Mouse (Mus musculus): ENCODE measurements around the gene Frs3. TPM values are rescaled to one million over a fixed set of nuclear protein-coding genes. Genes with fewer than 3 reads are reported as not detected.
A peak's percentile ranks its signal among the peaks of the same experiment; 100 is the strongest.

The Frs3 gene
- polyA plus RNA-seq, 1 experiment from 2014 or later = 2.1 TPM

DNA sequence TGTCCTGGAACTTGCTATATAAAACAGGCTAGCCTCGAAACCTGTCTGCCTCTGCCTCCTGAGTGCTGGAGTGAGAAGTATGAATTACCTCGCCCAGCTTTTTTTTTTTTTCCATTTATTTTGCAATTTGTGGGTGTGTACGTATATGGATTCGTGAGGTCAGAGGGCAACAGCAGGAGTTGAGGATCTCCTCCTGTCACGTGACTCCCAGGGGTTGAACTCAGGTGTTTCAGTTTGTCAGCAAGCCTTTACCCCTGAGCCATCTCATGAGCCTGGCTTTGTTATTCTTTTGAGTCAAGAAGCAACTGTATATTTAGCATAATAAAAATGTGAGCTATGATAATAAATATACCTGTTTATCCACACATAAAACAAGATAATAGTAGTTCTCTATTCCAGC is 33.1 kb upstream of the Frs3 start:
- Histone ChIP-seq H3K27ac (ENCODE audit: low read depth) (no peak overlapping the region), H3K9ac (replicated peaks) (no peak overlapping the region), H3K4me2 (ENCODE audit: low read depth, low read length) (no peak overlapping the region), H3K4me1 (ENCODE audit: insufficient read depth) (0 out of 2 replicates have a peak, but pooled peaks cover 3% of the 10 kb centered on the region), H3K36me3 (replicated peaks; ENCODE audit: insufficient read depth, low read length) (no peaks in the 10 kb centered on the region), H3K27me3 (ENCODE audit: insufficient read depth, low read length) (no peaks in the 10 kb centered on the region), H3K9me3 (ENCODE audit: low read length) (no peaks in the 10 kb centered on the region), H3K4me3 (ENCODE audit: low read depth, low read length) (no peak overlapping the region)
- ATAC-seq = peak; percentile 64; the same call in 1 of the 2 replicates
- DNase-seq = peak; percentile 33
- 77% methylated on average over 5 of the region's 5 CpGs for WGBS (ENCODE audit: insufficient replicate concordance)
- TF ChIP-seq CTCF (IDR thresholded peaks at IDR 0.05; ENCODE audit: low read depth) (no peak), EP300 (IDR thresholded peaks at IDR 0.05; ENCODE audit: low read depth) (no peak)

GRCm38 (mm10) chr17:47657901-47658300 is 30.9 kb upstream of the Frs3 start:
- Histone ChIP-seq H3K9ac (replicated peaks) (no peak overlapping the region), H3K9me3 (ENCODE audit: low read length) (no peaks in the 10 kb centered on the region), H3K27ac (ENCODE audit: low read depth) (no peak overlapping the region), H3K4me1 (ENCODE audit: insufficient read depth) (0 out of 2 replicates have a peak, but pooled peaks cover 3% of the 10 kb centered on the region), H3K27me3 (ENCODE audit: insufficient read depth, low read length) (no peaks in the 10 kb centered on the region), H3K4me3 (ENCODE audit: low read depth, low read length) (no peak overlapping the region), H3K36me3 (replicated peaks; ENCODE audit: insufficient read depth, low read length) (no peaks in the 10 kb centered on the region), H3K4me2 (ENCODE audit: low read depth, low read length) (no peak overlapping the region)
- WGBS (ENCODE audit: insufficient replicate concordance) = 83% methylated on average over 4 of the region's 4 CpGs
- no peak for TF ChIP-seq CTCF (IDR thresholded peaks at IDR 0.05; ENCODE audit: low read depth)
- no peak for TF ChIP-seq EP300 (IDR thresholded peaks at IDR 0.05; ENCODE audit: low read depth)
- ATAC-seq (no peak), DNase-seq (no peak)

DNA sequence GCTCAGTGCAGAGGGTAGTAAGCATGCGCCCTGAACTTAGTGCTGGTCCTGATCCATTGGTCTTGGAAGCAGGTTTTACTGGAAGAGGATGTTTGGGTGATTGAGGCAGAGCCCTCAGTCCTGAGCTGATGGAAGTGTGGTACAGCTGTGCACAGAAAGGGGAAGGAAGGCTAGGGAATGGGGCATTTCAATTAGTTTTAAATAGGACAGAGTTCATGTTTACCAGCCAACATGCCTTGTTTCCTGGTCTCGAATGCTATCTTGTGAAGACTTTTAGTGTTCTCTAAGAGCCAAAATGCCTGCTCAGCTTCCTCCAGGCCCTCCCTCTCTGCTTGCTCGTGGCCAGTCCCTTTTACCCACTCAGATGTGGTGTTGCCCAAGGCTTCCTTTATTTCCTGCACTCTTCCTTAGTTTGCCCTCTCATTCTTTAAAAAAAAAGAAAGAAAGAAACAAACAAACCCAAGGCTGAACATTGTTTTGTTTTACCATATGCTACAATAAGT is 30.0 kb upstream of the Frs3 start:
- no peaks in the 10 kb centered on the region for H3K27me3 ChIP-seq (ENCODE audit: insufficient read depth, low read length)
- TF ChIP-seq EP300 (IDR thresholded peaks at IDR 0.05; ENCODE audit: low read depth) (no peak), CTCF (IDR thresholded peaks at IDR 0.05; ENCODE audit: low read depth) (no peak)
- no peak overlapping the region for H3K9ac ChIP-seq (replicated peaks)
- H3K27ac ChIP-seq (ENCODE audit: low read depth) = no peak overlapping the region
- ATAC-seq (no peak), DNase-seq (no peak)
- H3K9me3 ChIP-seq (ENCODE audit: low read length) = no peaks in the 10 kb centered on the region
- H3K4me3 ChIP-seq (ENCODE audit: low read depth, low read length) = no peak overlapping the region
- H3K36me3 ChIP-seq (replicated peaks; ENCODE audit: insufficient read depth, low read length) = no peaks in the 10 kb centered on the region
- no peak overlapping the region for H3K4me2 ChIP-seq (ENCODE audit: low read depth, low read length)
- WGBS (ENCODE audit: insufficient replicate concordance) = 47% methylated on average over 3 of the region's 3 CpGs
- 0 out of 2 replicates have a peak, but pooled peaks cover 3% of the 10 kb centered on the region for H3K4me1 ChIP-seq (ENCODE audit: insufficient read depth)

GRCm38 (mm10) chr17:47663009-47663713 is 25.7 kb upstream of the Frs3 start:
- DNase-seq (no peak), ATAC-seq (no peak)
- WGBS (ENCODE audit: insufficient replicate concordance) = 78% methylated on average over 9 of the region's 9 CpGs
- TF ChIP-seq EP300 (IDR thresholded peaks at IDR 0.05; ENCODE audit: low read depth) (no peak), CTCF (IDR thresholded peaks at IDR 0.05; ENCODE audit: low read depth) (no peak)
- H3K4me2 ChIP-seq (ENCODE audit: low read depth, low read length) = no peak overlapping the region
- no peaks in the 10 kb centered on the region for H3K27me3 ChIP-seq (ENCODE audit: insufficient read depth, low read length)
- H3K27ac ChIP-seq (ENCODE audit: low read depth) = no peak overlapping the region
- H3K9me3 ChIP-seq (ENCODE audit: low read length) = no peaks in the 10 kb centered on the region
- 0 out of 2 replicates have a peak, but pooled peaks cover 3% of the 10 kb centered on the region for H3K4me1 ChIP-seq (ENCODE audit: insufficient read depth)
- H3K4me3 ChIP-seq (ENCODE audit: low read depth, low read length) = no peak overlapping the region
- H3K36me3 ChIP-seq (replicated peaks; ENCODE audit: insufficient read depth, low read length) = no peaks in the 10 kb centered on the region
- no peak overlapping the region for H3K9ac ChIP-seq (replicated peaks)

GRCm38 (mm10) chr17:47664474-47664873 is 24.4 kb upstream of the Frs3 start:
- no peak for ATAC-seq
- Histone ChIP-seq H3K27me3 (ENCODE audit: insufficient read depth, low read length) (no peaks in the 10 kb centered on the region), H3K4me3 (ENCODE audit: low read depth, low read length) (no peak overlapping the region), H3K9me3 (ENCODE audit: low read length) (no peaks in the 10 kb centered on the region), H3K27ac (ENCODE audit: low read depth) (no peak overlapping the region), H3K9ac (replicated peaks) (no peak overlapping the region), H3K36me3 (replicated peaks; ENCODE audit: insufficient read depth, low read length) (no peaks in the 10 kb centered on the region), H3K4me1 (ENCODE audit: insufficient read depth) (no peaks in the 10 kb centered on the region), H3K4me2 (ENCODE audit: low read depth, low read length) (no peak overlapping the region)
- no peak for DNase-seq
- TF ChIP-seq EP300 (IDR thresholded peaks at IDR 0.05; ENCODE audit: low read depth) (no peak), CTCF (IDR thresholded peaks at IDR 0.05; ENCODE audit: low read depth) (no peak)
- 69% methylated on average over 7 of the region's 7 CpGs for WGBS (ENCODE audit: insufficient replicate concordance)

DNA sequence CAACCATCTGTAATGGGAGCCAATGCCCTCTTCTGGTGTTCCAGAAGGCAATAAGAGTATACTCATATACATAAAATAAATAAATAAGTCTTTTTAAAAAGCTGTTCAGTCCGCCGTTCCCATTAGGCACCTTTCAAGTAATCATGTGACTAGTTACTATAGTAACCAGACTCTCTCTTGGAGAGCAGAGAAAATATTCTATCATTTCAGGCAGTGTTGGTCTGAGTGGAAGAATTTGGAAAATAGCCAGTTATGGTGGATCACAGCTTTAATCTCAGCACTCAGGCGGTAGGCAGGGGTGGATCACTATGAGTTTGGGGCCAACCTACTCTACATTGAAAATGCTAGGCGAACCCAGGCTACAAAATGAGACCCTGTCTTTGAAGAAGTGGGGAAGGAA is 19.7 kb upstream of the Frs3 start:
- Histone ChIP-seq H3K27ac (ENCODE audit: low read depth) (no peak overlapping the region), H3K36me3 (replicated peaks; ENCODE audit: insufficient read depth, low read length) (no peaks in the 10 kb centered on the region), H3K9me3 (ENCODE audit: low read length) (no peaks in the 10 kb centered on the region), H3K27me3 (ENCODE audit: insufficient read depth, low read length) (peaks cover 11% of the 10 kb centered on the region; the same call in 1 of the 2 replicates), H3K4me1 (ENCODE audit: insufficient read depth) (peaks cover 7% of the 10 kb centered on the region), H3K9ac (replicated peaks) (no peak overlapping the region), H3K4me3 (ENCODE audit: low read depth, low read length) (no peak overlapping the region), H3K4me2 (ENCODE audit: low read depth, low read length) (no peak overlapping the region)
- no peak for TF ChIP-seq EP300 (IDR thresholded peaks at IDR 0.05; ENCODE audit: low read depth)
- TF ChIP-seq CTCF (IDR thresholded peaks at IDR 0.05; ENCODE audit: low read depth) = no peak
- ATAC-seq (no peak), DNase-seq (no peak)
- 77% methylated on average over 4 of the region's 4 CpGs for WGBS (ENCODE audit: insufficient replicate concordance)
